Mouse (Mus musculus) liver, postnatal 0 days (tissue): ENCODE measurements around the gene Knstrn. TPM values are rescaled to one million over a fixed set of nuclear protein-coding genes. Genes with fewer than 3 reads are reported as not detected.

Experiments used
- ATAC-seq: fragments of 200-750 bp; cut with Nextera tagmentation; 2 replicates; pipeline ENCODE4 v1.8.0; 2017; ENCODE audit warnings: mild to moderate bottlenecking, moderate library complexity
- DNase-seq: peaks from one replicate; pipeline ENCODE4 v3.0.0-alpha.2; 2016
- H3K27ac ChIP-seq: fragments of 300-500 bp; sonication (generic); 2 replicates; pipeline ENCODE4 v1.5.1; 2014; ENCODE audit warnings: antibody characterized with exemption, moderate library complexity, mild to moderate bottlenecking, low read depth
- H3K27me3 ChIP-seq: fragments of 300-500 bp; sonication (generic); 2 replicates; pipeline ENCODE4 v1.6.1; 2014; ENCODE audit warnings: low read length, control low read depth, mixed read lengths; ENCODE audit not compliant: insufficient read depth
- H3K36me3 ChIP-seq: fragments of 300-500 bp; sonication (generic); replicated peaks from 2 replicates; pipeline ENCODE4 v1.6.1; 2014; ENCODE audit warnings: mild to moderate bottlenecking, control low read depth, low read length, moderate library complexity, mixed read lengths; ENCODE audit not compliant: insufficient read depth
- H3K4me1 ChIP-seq: fragments of 300-500 bp; sonication (generic); 2 replicates; pipeline ENCODE4 v1.6.1; 2014; ENCODE audit warnings: antibody characterized with exemption, mild to moderate bottlenecking, control low read depth; ENCODE audit not compliant: insufficient read depth
- H3K4me2 ChIP-seq: fragments of 300-500 bp; sonication (generic); 2 replicates; pipeline ENCODE4 v1.6.1; 2014; ENCODE audit warnings: low read depth, mild to moderate bottlenecking, low read length, moderate library complexity, mixed read lengths
- H3K4me3 ChIP-seq: fragments of 300-500 bp; sonication (generic); 2 replicates; pipeline ENCODE4 v1.5.1; 2014; ENCODE audit warnings: low read depth, low read length
- H3K9ac ChIP-seq: fragments of 300-500 bp; sonication (generic); replicated peaks from 2 replicates; pipeline ENCODE4 v1.6.1; 2014; ENCODE audit warnings: mild to moderate bottlenecking, moderate library complexity
- H3K9me3 ChIP-seq: fragments of 300-500 bp; sonication (generic); 2 replicates; pipeline ENCODE4 v1.6.1; 2016; ENCODE audit warnings: mild to moderate bottlenecking, control low read depth, low read length, mixed read lengths
- CTCF ChIP-seq: sonication (generic); IDR thresholded peaks from 2 replicates; pipeline ENCODE4 v1.5.1; 2016; ENCODE audit warnings: antibody characterized with exemption, low read depth
- EP300 ChIP-seq: IDR thresholded peaks from 2 replicates; pipeline ENCODE4 v1.6.1; 2016; ENCODE audit warnings: antibody characterized with exemption, low read depth, mild to moderate bottlenecking
- WGBS: fragments of 180-500 bp; shearing (Covaris S2); extraction: QIAGEN DNeasy Blood & Tissue Kit; methylation state at CpG from one replicate; pipeline ENCODE4 v1.1.7; 2014; ENCODE audit not compliant: insufficient replicate concordance; 5-methylcytosine and 5-hydroxymethylcytosine counted together
- polyA plus RNA-seq: library from polyadenylated mRNA; unstranded; fragments of >200 nt; fragmentation: Nextera tagmentation; extraction: Ambion mirVana; gene quantifications from 2 replicates; pipeline ENCODE4 v1.2.1, GENCODE M21; 2015

The Knstrn gene
- polyA plus RNA-seq, 1 experiment from 2014 or later, result 31.4 TPM

DNA sequence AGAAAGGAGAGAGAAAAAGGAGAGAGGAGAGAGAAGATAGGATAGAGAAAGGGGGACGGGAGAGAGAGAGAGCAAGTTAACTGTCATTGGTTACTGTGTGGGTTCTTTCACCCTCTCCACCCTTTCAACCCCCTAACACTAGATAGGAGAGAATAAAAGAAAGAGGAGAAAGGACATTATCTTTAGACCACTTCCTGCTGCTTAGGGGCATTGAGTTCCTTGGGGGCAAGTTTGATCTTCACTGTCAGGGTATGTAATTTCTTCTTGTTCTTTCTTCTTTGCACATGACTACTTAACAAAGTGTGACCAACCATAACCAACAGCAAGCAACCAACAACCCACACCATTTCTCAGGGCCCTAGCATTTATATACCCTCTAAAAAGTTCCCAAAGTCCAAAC is 1.1 kb upstream of the Knstrn start:
- Histone ChIP-seq H3K27ac (no peak overlapping the region), H3K27me3 (no peaks in the 10 kb centered on the region), H3K9me3 (no peaks in the 10 kb centered on the region), H3K9ac (no peak overlapping the region), H3K4me3 (no peak overlapping the region), H3K4me2 (no peak overlapping the region), H3K36me3 (peaks cover 7% of the 10 kb centered on the region), H3K4me1 (peaks cover 4% of the 10 kb centered on the region; the same call in 1 of the 2 replicates)
- ATAC-seq, result no peak
- WGBS, result 56% methylated on average over 1 of the region's 1 CpGs
- TF ChIP-seq EP300, result no peak
- TF ChIP-seq CTCF, result no peak
- no peak for DNase-seq

DNA sequence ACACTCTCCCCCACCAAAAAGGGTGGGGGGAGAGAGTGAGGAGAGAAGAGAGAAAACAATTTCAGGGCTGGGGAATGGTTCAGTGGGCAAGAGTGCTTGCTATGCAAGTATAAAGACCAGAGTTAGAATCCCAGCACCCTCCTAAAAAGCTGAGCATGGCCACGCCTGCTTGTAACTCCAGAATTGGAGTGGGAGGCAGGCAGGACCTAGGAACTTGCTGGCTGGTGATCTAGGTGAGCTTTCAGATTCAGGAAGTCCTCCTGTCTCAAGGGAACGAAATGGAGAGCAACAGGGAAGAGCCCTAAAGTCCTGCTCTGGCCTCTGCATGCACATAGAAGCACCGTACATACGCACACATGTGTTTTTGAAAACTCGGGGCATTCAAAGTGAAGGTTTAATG is 9.0 kb downstream of the Knstrn start:
- Histone ChIP-seq H3K27ac (no peak overlapping the region), H3K4me1 (no peaks in the 10 kb centered on the region), H3K36me3 (peaks cover 57% of the 10 kb centered on the region), H3K4me3 (no peak overlapping the region), H3K27me3 (no peaks in the 10 kb centered on the region), H3K9ac (no peak overlapping the region), H3K9me3 (no peaks in the 10 kb centered on the region; the same call in 1 of the 2 replicates), H3K4me2 (no peak overlapping the region)
- TF ChIP-seq CTCF (no peak), EP300 (no peak)
- ATAC-seq, result no peak
- no peak for DNase-seq
- WGBS, result 81% methylated on average over 5 of the region's 5 CpGs

DNA sequence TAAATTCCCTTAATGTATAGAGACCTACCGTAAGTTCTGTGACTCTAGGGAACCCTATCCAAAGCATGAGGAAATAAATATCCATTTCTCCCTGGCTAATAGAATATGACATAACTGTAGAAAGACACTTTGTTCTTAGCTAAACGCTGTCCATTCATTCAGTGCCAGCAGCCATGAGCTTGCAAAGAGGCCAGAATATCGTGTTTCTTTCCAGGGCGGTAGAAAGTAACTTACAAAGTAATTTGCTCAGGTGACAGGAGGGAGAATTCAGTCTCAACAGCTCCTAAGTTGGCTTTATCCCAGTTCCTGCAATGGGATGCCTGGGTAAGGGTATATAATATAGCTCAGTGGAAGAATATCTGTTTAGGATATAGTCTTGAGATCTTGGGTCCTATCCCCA is 10.6 kb downstream of the Knstrn start:
- Histone ChIP-seq H3K36me3 (peaks cover 50% of the 10 kb centered on the region), H3K9me3 (no peaks in the 10 kb centered on the region; the same call in 1 of the 2 replicates)

DNA sequence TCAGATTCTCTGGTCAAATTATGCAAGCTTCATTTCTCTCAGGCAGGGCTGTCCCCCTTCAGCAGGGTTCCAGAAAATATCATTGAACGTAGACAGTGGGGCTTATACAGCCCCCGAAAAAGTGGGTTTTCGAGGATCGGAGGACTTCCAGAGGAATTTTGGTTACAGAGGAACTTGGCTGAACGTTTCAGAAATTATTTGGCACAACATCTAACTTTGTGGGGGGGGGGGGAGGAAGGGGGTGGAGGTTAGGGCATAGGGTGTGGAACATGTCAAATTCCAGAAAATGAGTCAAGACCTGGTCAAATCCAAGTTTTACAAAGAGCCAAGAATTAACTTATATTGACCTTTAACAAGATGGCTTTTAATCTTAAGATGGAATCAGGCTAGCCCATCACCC is 15.3 kb downstream of the Knstrn start:
- no peak for ATAC-seq
- no peak overlapping the region for H3K4me3 ChIP-seq
- WGBS, result 85% methylated on average over 5 of the region's 5 CpGs
- H3K4me2 ChIP-seq, result no peak overlapping the region
- no peaks in the 10 kb centered on the region; the same call in 1 of the 2 replicates for H3K9me3 ChIP-seq
- TF ChIP-seq EP300 (no peak), CTCF (no peak)
- no peaks in the 10 kb centered on the region for H3K27me3 ChIP-seq
- H3K27ac ChIP-seq, result no peak overlapping the region
- DNase-seq, result no peak
- H3K4me1 ChIP-seq, result no peaks in the 10 kb centered on the region
- H3K36me3 ChIP-seq, result peaks cover 76% of the 10 kb centered on the region
- no peak overlapping the region for H3K9ac ChIP-seq

More for the DNA sequence above, 10.6 kb downstream of the Knstrn start:
- no peak for TF ChIP-seq EP300
- TF ChIP-seq CTCF, result no peak
- ATAC-seq, result no peak
- H3K4me3 ChIP-seq, result no peak overlapping the region
- 98% methylated on average over 4 of the region's 4 CpGs for WGBS
- H3K27me3 ChIP-seq, result no peaks in the 10 kb centered on the region
- DNase-seq, result no peak
- H3K27ac ChIP-seq, result no peak overlapping the region
- no peak overlapping the region for H3K9ac ChIP-seq
- H3K4me2 ChIP-seq, result no peak overlapping the region
- no peaks in the 10 kb centered on the region for H3K4me1 ChIP-seq

DNA sequence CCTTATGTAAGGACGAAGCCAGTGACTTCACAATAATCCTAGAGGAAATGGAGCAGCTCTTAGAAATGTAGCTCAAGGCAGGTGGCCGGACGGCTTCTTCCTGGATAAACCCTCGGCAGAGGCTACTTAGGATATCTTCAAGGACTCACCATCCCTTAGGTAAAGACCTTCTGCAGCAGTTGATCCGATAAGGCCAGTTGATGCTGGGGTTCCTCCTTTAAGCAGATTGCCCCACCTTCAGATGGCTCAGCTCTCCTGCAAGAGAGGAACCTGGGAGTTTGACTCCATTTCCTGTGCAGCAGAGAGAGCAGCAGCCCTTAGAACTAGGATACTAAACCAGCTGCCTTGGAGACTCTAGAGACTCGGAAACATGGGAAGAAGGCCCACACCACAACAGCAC is 20.3 kb downstream of the Knstrn start:
- no peak overlapping the region for H3K4me2 ChIP-seq
- peaks cover 57% of the 10 kb centered on the region for H3K36me3 ChIP-seq
- DNase-seq, result no peak
- 81% methylated on average over 6 of the region's 6 CpGs for WGBS
- no peak overlapping the region for H3K9ac ChIP-seq
- H3K27me3 ChIP-seq, result no peaks in the 10 kb centered on the region
- no peaks in the 10 kb centered on the region for H3K4me1 ChIP-seq
- no peak overlapping the region for H3K4me3 ChIP-seq
- no peak for ATAC-seq
- no peak overlapping the region for H3K27ac ChIP-seq
- TF ChIP-seq CTCF (no peak), EP300 (no peak)
- no peaks in the 10 kb centered on the region for H3K9me3 ChIP-seq

DNA sequence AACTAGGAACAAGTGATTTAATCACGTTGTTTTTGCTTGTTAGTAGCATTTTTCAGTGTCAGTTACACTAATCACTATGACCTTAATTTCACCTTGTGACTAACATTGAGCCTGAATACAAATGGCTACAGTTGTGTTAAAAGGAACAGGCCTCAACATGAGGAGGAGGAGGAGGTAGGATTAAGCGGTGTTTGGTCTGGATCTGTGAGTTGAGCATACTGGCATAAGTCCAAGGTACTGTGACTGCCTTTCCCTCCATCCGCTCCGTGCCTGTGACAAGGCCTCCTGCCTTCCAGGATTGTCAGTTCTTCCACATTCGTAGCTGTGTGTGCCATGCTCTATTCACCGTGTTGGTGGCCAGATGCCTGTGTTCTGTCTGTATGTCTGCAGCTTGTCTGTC is 21.3 kb downstream of the Knstrn start:
- ATAC-seq (no peak), DNase-seq (no peak)
- TF ChIP-seq CTCF (no peak), EP300 (no peak)
- Histone ChIP-seq H3K36me3 (peaks cover 49% of the 10 kb centered on the region), H3K27me3 (no peaks in the 10 kb centered on the region), H3K9ac (no peak overlapping the region), H3K27ac (no peak overlapping the region), H3K4me2 (no peak overlapping the region), H3K4me3 (no peak overlapping the region), H3K9me3 (no peaks in the 10 kb centered on the region), H3K4me1 (no peaks in the 10 kb centered on the region)
- WGBS, result 89% methylated on average over 6 of the region's 6 CpGs

DNA sequence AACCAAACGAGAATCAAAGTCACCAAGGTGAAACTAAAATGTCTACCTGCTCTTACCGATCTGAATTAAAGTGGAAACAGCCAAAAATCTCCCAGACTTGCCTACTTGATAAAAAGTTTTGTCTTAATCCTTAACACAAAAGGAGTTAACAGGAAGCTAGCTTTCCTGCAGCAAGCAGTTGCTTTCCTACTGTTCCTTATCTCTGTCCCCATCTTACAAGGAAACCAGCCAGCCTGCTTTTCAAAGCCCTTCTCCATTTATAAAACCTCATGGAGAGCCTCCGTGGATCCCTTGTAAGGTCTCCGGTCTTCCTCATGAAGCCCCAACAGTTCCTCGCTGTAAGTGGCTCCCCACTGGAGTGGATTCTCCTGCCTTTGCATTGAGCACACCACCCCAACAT is 24.5 kb downstream of the Knstrn start:
- H3K4me1 ChIP-seq, result peaks cover 7% of the 10 kb centered on the region; the same call in 1 of the 2 replicates
- no peak overlapping the region for H3K9ac ChIP-seq
- H3K36me3 ChIP-seq, result peaks cover 19% of the 10 kb centered on the region
- no peak overlapping the region for H3K27ac ChIP-seq
- no peaks in the 10 kb centered on the region for H3K27me3 ChIP-seq
- H3K4me2 ChIP-seq, result no peak overlapping the region
- no peak for DNase-seq
- no peaks in the 10 kb centered on the region for H3K9me3 ChIP-seq
- 26% methylated on average over 5 of the region's 5 CpGs for WGBS
- H3K4me3 ChIP-seq, result no peak overlapping the region
- TF ChIP-seq EP300, result no peak
- no peak for TF ChIP-seq CTCF
- no peak for ATAC-seq
